Mouse (Mus musculus): ENCODE measurements around the gene Moxd2. TPM values are rescaled to one million over a fixed set of nuclear protein-coding genes. Genes with fewer than 3 reads are reported as not detected.

The Moxd2 gene
- polyA plus RNA-seq (2015; fragmentation: Nextera tagmentation; extraction: Ambion mirVana): not detected in 2 replicates

DNA sequence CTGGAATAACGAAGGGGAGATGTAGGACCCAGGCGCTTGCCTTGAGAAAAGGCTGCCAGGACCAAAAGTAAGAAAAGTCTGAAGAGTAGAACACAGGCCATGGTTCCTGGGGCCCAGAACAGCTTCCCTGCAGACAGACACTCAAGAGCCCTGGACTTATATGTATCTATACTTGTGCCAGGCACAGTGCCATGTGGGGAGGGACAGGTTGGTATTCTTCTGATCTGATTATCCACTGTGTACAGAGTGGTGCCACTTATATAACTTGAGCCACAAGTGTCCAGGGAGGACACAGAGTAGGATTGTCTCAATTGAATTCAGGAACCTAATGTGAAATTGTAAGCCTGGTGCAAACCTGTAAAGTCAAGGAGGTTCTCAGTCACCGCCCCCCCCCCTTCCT, at the start of gene Moxd2:
Gene Moxd2, minus strand, starts transcription at position 101 of the 400 bp plus-strand sequence.
- Histone ChIP-seq H3K27me3 (ENCODE audit: insufficient read depth, low read length) (no peaks in the 10 kb centered on the region), H3K36me3 (ENCODE audit: insufficient read depth, low read length) (no peaks in the 10 kb centered on the region), H3K4me3 (ENCODE audit: low read length) (no peak within 1 kb of the TSS), H3K9ac (replicated peaks; ENCODE audit: low read length) (no peak within 1 kb of the TSS), H3K9me3 (ENCODE audit: low read length) (no peaks in the 10 kb centered on the region), H3K4me1 (ENCODE audit: insufficient read depth, low read length) (no peaks in the 10 kb centered on the region), H3K27ac (ENCODE audit: low read length) (no peak within 1 kb of the TSS), H3K4me2 (replicated peaks; ENCODE audit: low read depth, low read length) (no peak within 1 kb of the TSS)
- ATAC-seq (ENCODE audit: low FRiP score, low TSS enrichment): no peak
- 90% methylated on average over 3 of the region's 3 CpGs for WGBS

DNA sequence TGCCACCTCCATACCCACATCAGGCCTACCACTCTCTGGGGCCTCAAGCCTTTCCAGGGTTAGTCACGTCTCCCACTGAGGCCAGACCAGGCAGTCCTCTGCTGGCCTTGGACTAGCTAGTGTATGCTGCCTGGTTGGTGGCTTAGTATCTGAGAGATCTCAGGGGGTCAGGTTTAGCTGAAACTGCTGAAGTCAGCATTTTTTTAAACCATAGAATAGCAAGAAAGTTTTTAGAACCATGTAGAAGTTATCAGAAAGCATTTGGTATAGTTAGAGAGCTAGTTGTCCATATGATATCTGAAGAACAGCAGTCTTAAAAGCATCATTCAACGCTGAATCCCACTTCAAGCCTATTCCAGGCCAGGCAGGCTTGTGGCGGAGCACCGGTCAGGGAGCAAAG, 32.7 kb upstream of the Moxd2 start:
- Histone ChIP-seq H3K27ac (ENCODE audit: low read length) (no peak overlapping the region), H3K27me3 (ENCODE audit: insufficient read depth, low read length) (no peaks in the 10 kb centered on the region), H3K4me3 (ENCODE audit: low read length) (no peak overlapping the region), H3K9me3 (ENCODE audit: low read length) (no peaks in the 10 kb centered on the region), H3K9ac (replicated peaks; ENCODE audit: low read length) (no peak overlapping the region), H3K4me1 (ENCODE audit: insufficient read depth, low read length) (no peaks in the 10 kb centered on the region), H3K36me3 (ENCODE audit: insufficient read depth, low read length) (no peaks in the 10 kb centered on the region), H3K4me2 (replicated peaks; ENCODE audit: low read depth, low read length) (no peak overlapping the region)
- 82% methylated on average over 4 of the region's 4 CpGs for WGBS
- ATAC-seq (ENCODE audit: low FRiP score, low TSS enrichment): no peak

DNA sequence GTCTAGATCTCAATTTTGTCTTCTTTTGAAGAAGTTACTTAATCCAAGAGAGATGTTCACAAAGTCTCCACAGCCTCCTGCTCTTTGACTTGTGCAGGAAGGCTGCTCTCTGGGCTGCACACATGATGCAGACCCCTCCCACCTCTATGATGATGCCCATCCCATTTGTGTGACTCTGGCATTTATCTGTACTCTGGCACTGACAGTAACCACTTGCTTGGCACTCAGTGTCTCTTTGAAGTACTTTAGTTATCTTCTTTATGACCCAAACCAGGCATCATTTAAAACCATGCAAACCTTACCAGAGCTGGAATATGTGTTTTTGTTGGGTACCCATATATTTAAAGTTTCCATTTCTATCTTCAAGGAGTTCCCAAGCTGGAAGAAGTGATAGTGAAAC, 13.0 kb upstream of the Moxd2 start, which contains the start of gene Prss58:
Gene Prss58, minus strand, starts transcription at position 101 of the 400 bp plus-strand sequence.
- Histone ChIP-seq H3K4me1 (ENCODE audit: insufficient read depth, low read length) (no peaks in the 10 kb centered on the region), H3K9me3 (ENCODE audit: low read length) (no peaks in the 10 kb centered on the region), H3K27ac (ENCODE audit: low read length) (no peak within 1 kb of the TSS), H3K27me3 (ENCODE audit: insufficient read depth, low read length) (no peaks in the 10 kb centered on the region), H3K4me2 (replicated peaks; ENCODE audit: low read depth, low read length) (no peak within 1 kb of the TSS), H3K4me3 (ENCODE audit: low read length) (no peak within 1 kb of the TSS), H3K36me3 (ENCODE audit: insufficient read depth, low read length) (no peaks in the 10 kb centered on the region), H3K9ac (replicated peaks; ENCODE audit: low read length) (no peak within 1 kb of the TSS)
- ATAC-seq (ENCODE audit: low FRiP score, low TSS enrichment): no peak

DNA sequence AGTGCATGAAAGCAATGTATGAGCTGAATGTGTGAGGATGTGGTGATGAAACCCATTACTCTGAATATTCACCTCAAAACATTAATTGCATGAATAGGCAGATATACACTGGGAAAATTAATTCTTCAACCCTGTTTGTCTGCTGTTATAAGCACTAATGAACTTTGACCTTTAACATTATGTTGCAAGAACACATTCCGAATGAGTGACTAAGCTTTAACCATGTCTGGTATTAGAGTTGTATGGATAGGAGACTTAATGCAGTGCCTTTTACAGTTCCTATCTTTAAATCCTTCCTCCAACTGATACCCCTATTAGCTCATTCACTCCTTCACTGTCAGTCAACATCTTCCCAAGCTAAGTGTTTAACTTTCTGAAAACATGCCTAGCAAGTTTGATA, 7.4 kb upstream of the Moxd2 start:
- no peaks in the 10 kb centered on the region for H3K27me3 ChIP-seq (ENCODE audit: insufficient read depth, low read length)
- no peaks in the 10 kb centered on the region for H3K9me3 ChIP-seq (ENCODE audit: low read length)
- no peak overlapping the region for H3K27ac ChIP-seq (ENCODE audit: low read length)
- ATAC-seq (ENCODE audit: low FRiP score, low TSS enrichment): no peak
- no peak overlapping the region for H3K4me3 ChIP-seq (ENCODE audit: low read length)
- H3K4me1 ChIP-seq (ENCODE audit: insufficient read depth, low read length): no peaks in the 10 kb centered on the region
- no peaks in the 10 kb centered on the region for H3K36me3 ChIP-seq (ENCODE audit: insufficient read depth, low read length)
- no peak overlapping the region for H3K4me2 ChIP-seq (replicated peaks; ENCODE audit: low read depth, low read length)
- H3K9ac ChIP-seq (replicated peaks; ENCODE audit: low read length): no peak overlapping the region
- 79% methylated on average over 1 of the region's 1 CpGs for WGBS

DNA sequence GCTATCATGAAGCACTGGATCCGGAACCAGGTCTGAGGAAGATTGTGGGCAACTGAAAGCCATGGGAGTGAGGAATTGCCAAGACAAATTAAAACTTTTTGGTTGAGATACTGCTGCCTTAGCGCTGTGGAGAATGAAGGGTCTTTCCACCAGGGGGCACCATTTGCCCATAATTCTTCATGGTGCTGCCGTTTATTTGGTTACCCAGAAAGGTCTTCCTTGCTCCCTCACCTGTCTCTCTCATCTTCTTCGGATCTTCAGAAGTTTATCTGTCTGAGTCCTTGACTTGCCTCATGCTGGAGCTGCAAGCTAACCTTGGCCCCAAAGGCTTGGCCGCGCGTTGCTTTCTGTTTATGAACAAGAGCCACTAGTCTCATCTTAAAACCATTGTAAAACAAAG, 6.3 kb upstream of the Moxd2 start:
- no peak overlapping the region for H3K9ac ChIP-seq (replicated peaks; ENCODE audit: low read length)
- no peak overlapping the region for H3K27ac ChIP-seq (ENCODE audit: low read length)
- no peaks in the 10 kb centered on the region for H3K4me1 ChIP-seq (ENCODE audit: insufficient read depth, low read length)
- H3K9me3 ChIP-seq (ENCODE audit: low read length): no peaks in the 10 kb centered on the region
- no peak overlapping the region for H3K4me3 ChIP-seq (ENCODE audit: low read length)
- H3K36me3 ChIP-seq (ENCODE audit: insufficient read depth, low read length): no peaks in the 10 kb centered on the region
- WGBS: 37% methylated on average over 7 of the region's 7 CpGs
- H3K4me2 ChIP-seq (replicated peaks; ENCODE audit: low read depth, low read length): no peak overlapping the region
- H3K27me3 ChIP-seq (ENCODE audit: insufficient read depth, low read length): no peaks in the 10 kb centered on the region
- no peak for ATAC-seq (ENCODE audit: low FRiP score, low TSS enrichment)

DNA sequence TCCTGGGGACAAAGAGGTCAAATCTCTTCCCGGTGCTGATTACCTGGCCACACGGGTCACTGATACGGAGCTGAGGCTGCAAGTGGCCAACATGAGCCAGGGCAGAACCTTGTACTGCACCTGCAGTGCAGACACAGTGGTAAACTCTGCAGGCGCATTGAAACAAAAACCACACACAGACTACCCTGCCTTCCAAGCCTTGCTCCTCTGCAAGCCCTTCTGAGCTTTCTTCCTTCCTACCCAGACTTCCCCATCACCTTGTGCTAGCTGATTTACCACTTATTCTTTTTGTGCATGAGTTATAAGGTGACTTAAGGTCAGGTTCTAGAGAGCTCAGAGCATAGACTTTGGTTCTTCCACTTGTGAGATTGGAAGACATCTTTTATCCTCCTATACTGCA, 4.5 kb upstream of the Moxd2 start:
- no peaks in the 10 kb centered on the region for H3K36me3 ChIP-seq (ENCODE audit: insufficient read depth, low read length)
- no peak overlapping the region for H3K9ac ChIP-seq (replicated peaks; ENCODE audit: low read length)
- no peak overlapping the region for H3K4me2 ChIP-seq (replicated peaks; ENCODE audit: low read depth, low read length)
- H3K4me1 ChIP-seq (ENCODE audit: insufficient read depth, low read length): no peaks in the 10 kb centered on the region
- 81% methylated on average over 4 of the region's 4 CpGs for WGBS
- H3K4me3 ChIP-seq (ENCODE audit: low read length): no peak overlapping the region
- ATAC-seq (ENCODE audit: low FRiP score, low TSS enrichment): no peak
- H3K9me3 ChIP-seq (ENCODE audit: low read length): no peaks in the 10 kb centered on the region
- no peak overlapping the region for H3K27ac ChIP-seq (ENCODE audit: low read length)
- no peaks in the 10 kb centered on the region for H3K27me3 ChIP-seq (ENCODE audit: insufficient read depth, low read length)

DNA sequence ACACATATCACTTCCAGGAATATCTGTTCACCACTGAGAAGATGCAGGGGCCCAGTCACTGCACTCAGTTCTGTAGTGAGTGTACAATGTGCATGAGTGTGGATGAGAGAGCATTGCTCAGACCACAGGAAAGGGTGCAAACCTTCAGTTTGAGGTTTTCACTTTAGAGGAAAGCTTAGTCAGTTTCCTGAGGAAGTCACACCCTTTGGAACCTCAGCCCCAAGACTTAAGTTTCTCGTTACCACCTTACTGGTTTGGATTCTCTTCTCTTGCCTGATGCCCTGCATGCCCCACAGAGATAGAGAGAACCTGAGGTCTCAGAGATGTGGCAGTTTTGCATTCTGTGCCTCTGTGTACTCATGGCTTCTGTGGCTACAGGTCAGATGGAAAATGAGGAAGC, 3.7 kb upstream of the Moxd2 start:
- no peaks in the 10 kb centered on the region for H3K27me3 ChIP-seq (ENCODE audit: insufficient read depth, low read length)
- 44% methylated on average over 1 of the region's 1 CpGs for WGBS
- H3K27ac ChIP-seq (ENCODE audit: low read length): no peak overlapping the region
- no peak for ATAC-seq (ENCODE audit: low FRiP score, low TSS enrichment)
- no peak overlapping the region for H3K9ac ChIP-seq (replicated peaks; ENCODE audit: low read length)
- H3K9me3 ChIP-seq (ENCODE audit: low read length): no peaks in the 10 kb centered on the region
- no peaks in the 10 kb centered on the region for H3K4me1 ChIP-seq (ENCODE audit: insufficient read depth, low read length)
- no peak overlapping the region for H3K4me2 ChIP-seq (replicated peaks; ENCODE audit: low read depth, low read length)
- H3K4me3 ChIP-seq (ENCODE audit: low read length): no peak overlapping the region
- no peaks in the 10 kb centered on the region for H3K36me3 ChIP-seq (ENCODE audit: insufficient read depth, low read length)

DNA sequence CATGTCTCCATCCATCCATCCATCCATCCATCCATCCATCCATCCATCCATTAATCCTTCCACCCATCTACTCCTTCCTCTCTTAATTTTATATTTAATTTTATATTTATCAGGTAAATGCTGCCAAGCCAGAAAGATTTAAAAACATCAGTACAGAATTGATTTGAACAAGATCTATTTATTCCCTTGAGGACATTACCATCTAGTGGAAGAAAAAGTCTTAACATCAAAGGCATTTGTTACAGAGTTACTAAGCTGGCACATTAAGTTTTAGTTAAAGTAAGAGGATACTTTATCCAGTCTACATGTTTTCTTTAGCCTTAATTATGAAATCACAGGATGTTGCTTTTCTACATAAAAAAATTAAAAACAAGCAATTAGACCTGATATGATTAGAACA, 42.0 kb downstream of the Moxd2 start:
- Histone ChIP-seq H3K4me3 (ENCODE audit: low read length) (no peak overlapping the region), H3K4me2 (replicated peaks; ENCODE audit: low read depth, low read length) (no peak overlapping the region), H3K9ac (replicated peaks; ENCODE audit: low read length) (no peak overlapping the region), H3K4me1 (ENCODE audit: insufficient read depth, low read length) (no peaks in the 10 kb centered on the region), H3K36me3 (ENCODE audit: insufficient read depth, low read length) (no peaks in the 10 kb centered on the region), H3K27me3 (ENCODE audit: insufficient read depth, low read length) (no peaks in the 10 kb centered on the region), H3K9me3 (ENCODE audit: low read length) (no peaks in the 10 kb centered on the region), H3K27ac (ENCODE audit: low read length) (no peak overlapping the region)
- ATAC-seq (ENCODE audit: low FRiP score, low TSS enrichment): no peak

Other genes starting within 250 kb of the Moxd2 start
- gene Prss58, start 12.9 kb upstream of the Moxd2 start, polyA plus RNA-seq (2015; fragmentation: Nextera tagmentation; extraction: Ambion mirVana): not detected in 2 replicates
- gene 1700074P13Rik, start 53.1 kb upstream of the Moxd2 start, polyA plus RNA-seq (2015; fragmentation: Nextera tagmentation; extraction: Ambion mirVana): not detected in 2 replicates
- gene Gm4744, start 64.4 kb upstream of the Moxd2 start, polyA plus RNA-seq (2015; fragmentation: Nextera tagmentation; extraction: Ambion mirVana): not detected in 2 replicates
- gene 1810009J06Rik, start 77.3 kb upstream of the Moxd2 start, polyA plus RNA-seq (2015; fragmentation: Nextera tagmentation; extraction: Ambion mirVana): not detected in 2 replicates
- not detected in 2 replicates for gene Gm2663, start 112.0 kb upstream of the Moxd2 start, polyA plus RNA-seq (2015; fragmentation: Nextera tagmentation; extraction: Ambion mirVana)
- not detected in 2 replicates for gene 2210010C04Rik, start 148.0 kb upstream of the Moxd2 start, polyA plus RNA-seq (2015; fragmentation: Nextera tagmentation; extraction: Ambion mirVana)